Mouse (Mus musculus) kidney, embryonic 15.5 days (tissue): ENCODE measurements around the gene Ttf2. TPM values are rescaled to one million over a fixed set of nuclear protein-coding genes. Genes with fewer than 3 reads are reported as not detected.

ENCODE experiments used
- ATAC-seq: fragments of 200-750 bp; cut with Nextera tagmentation; replicated peaks from 2 replicates; pipeline ENCODE4 v1.8.0; 2017; ENCODE audit warnings: moderate TSS enrichment; ENCODE audit not compliant: low FRiP score
- H3K27ac ChIP-seq: fragments of 300-500 bp; sonication (generic); 2 replicates; pipeline ENCODE4 v1.5.1; 2015; ENCODE audit warnings: mild to moderate bottlenecking, inconsistent platforms
- H3K27me3 ChIP-seq: fragments of 300-500 bp; sonication (generic); 2 replicates; pipeline ENCODE4 v1.6.1; 2015; ENCODE audit warnings: inconsistent platforms
- H3K36me3 ChIP-seq: fragments of 300-500 bp; sonication (generic); 2 replicates; pipeline ENCODE4 v1.6.1; 2015; ENCODE audit warnings: inconsistent platforms
- H3K4me1 ChIP-seq: fragments of 300-500 bp; sonication (generic); 2 replicates; pipeline ENCODE4 v1.6.1; 2015; ENCODE audit warnings: inconsistent platforms
- H3K4me2 ChIP-seq: fragments of 300-500 bp; sonication (generic); 2 replicates; pipeline ENCODE4 v1.6.1; 2015; ENCODE audit warnings: moderate library complexity, mild to moderate bottlenecking, inconsistent platforms
- H3K4me3 ChIP-seq: fragments of 300-500 bp; sonication (generic); replicated peaks from 2 replicates; pipeline ENCODE4 v1.5.1; 2015; ENCODE audit warnings: mild to moderate bottlenecking, inconsistent platforms
- H3K9ac ChIP-seq: fragments of 300-500 bp; sonication (generic); 2 replicates; pipeline ENCODE4 v1.6.1; 2015; ENCODE audit warnings: mild to moderate bottlenecking, inconsistent platforms
- H3K9me3 ChIP-seq: fragments of 300-500 bp; sonication (generic); replicated peaks from 2 replicates; pipeline ENCODE4 v1.6.1; 2016; ENCODE audit warnings: inconsistent platforms
- WGBS: fragments of 180-500 bp; shearing (Covaris S2); methylation state at CpG from one replicate; pipeline ENCODE4 v1.1.7; 2015; ENCODE audit warnings: mixed read lengths; 5-methylcytosine and 5-hydroxymethylcytosine counted together
- polyA plus RNA-seq: library from polyadenylated mRNA; unstranded; fragments of >200 nt; fragmentation: Nextera tagmentation; extraction: Ambion mirVana; gene quantifications from 2 replicates; pipeline ENCODE4 v1.2.1, GENCODE M21; 2015

Ttf2 gene
- polyA plus RNA-seq, 1 experiment from 2014 or later: 19.9 TPM

GRCm38 (mm10) chr3:100895500-100895899, 74.0 kb downstream of the Ttf2 start:
- Histone ChIP-seq H3K4me2 (no peak overlapping the region), H3K36me3 (no peaks in the 10 kb centered on the region), H3K27me3 (no peaks in the 10 kb centered on the region), H3K4me3 (no peak overlapping the region), H3K4me1 (no peaks in the 10 kb centered on the region), H3K9ac (no peak overlapping the region), H3K27ac (no peak overlapping the region), H3K9me3 (no peaks in the 10 kb centered on the region)
- WGBS: 77% methylated on average over 6 of the region's 6 CpGs
- ATAC-seq: no peak

- Histone ChIP-seq H3K4me3 (no peak overlapping the region), H3K36me3 (no peaks in the 10 kb centered on the region), H3K9me3 (no peaks in the 10 kb centered on the region), H3K9ac (no peak overlapping the region), H3K4me2 (no peak overlapping the region), H3K4me1 (no peaks in the 10 kb centered on the region), H3K27ac (no peak overlapping the region), H3K27me3 (no peaks in the 10 kb centered on the region)
- WGBS: 54% methylated on average over 11 of the region's 11 CpGs
- ATAC-seq: no peak
Observed at GRCm38 (mm10) chr3:100892383-100893335, 76.8 kb downstream of the Ttf2 start.

GRCm38 (mm10) chr3:100890406-100890805, 79.1 kb downstream of the Ttf2 start:
- no peak overlapping the region for H3K4me3 ChIP-seq
- WGBS: 93% methylated on average over 3 of the region's 3 CpGs
- no peaks in the 10 kb centered on the region for H3K9me3 ChIP-seq
- no peak overlapping the region for H3K4me2 ChIP-seq
- H3K27me3 ChIP-seq: no peaks in the 10 kb centered on the region
- ATAC-seq: no peak
- no peaks in the 10 kb centered on the region for H3K36me3 ChIP-seq
- H3K9ac ChIP-seq: no peak overlapping the region
- no peaks in the 10 kb centered on the region for H3K4me1 ChIP-seq
- H3K27ac ChIP-seq: no peak overlapping the region

GRCm38 (mm10) chr3:100889234-100889633, 80.2 kb downstream of the Ttf2 start:
- H3K4me2 ChIP-seq: no peak overlapping the region
- no peak overlapping the region for H3K9ac ChIP-seq
- no peaks in the 10 kb centered on the region for H3K9me3 ChIP-seq
- no peak overlapping the region for H3K27ac ChIP-seq
- ATAC-seq: no peak
- no peaks in the 10 kb centered on the region for H3K4me1 ChIP-seq
- no peaks in the 10 kb centered on the region for H3K27me3 ChIP-seq
- WGBS: 85% methylated on average over 1 of the region's 1 CpGs
- no peaks in the 10 kb centered on the region for H3K36me3 ChIP-seq
- H3K4me3 ChIP-seq: no peak overlapping the region

Other genes with a start within 250 kb of the Ttf2 start
- 0.25 and 0.32 TPM in 2 replicates for gene Vtcn1, start 144.2 kb downstream of the Ttf2 start, polyA plus RNA-seq
- 5.2 and 7.4 TPM in 2 replicates for gene Trim45, start 47.5 kb downstream of the Ttf2 start, polyA plus RNA-seq
- gene Cd101, start 59.9 kb upstream of the Ttf2 start, polyA plus RNA-seq: 0.04 TPM in 1 of 2 replicates, not detected in the other
- 2.8 and 2.9 TPM in 2 replicates for gene Ptgfrn, start 140.6 kb upstream of the Ttf2 start, polyA plus RNA-seq